Mouse (Mus musculus): Measurements from ENCODE around the gene Erc2. TPM values are rescaled to one million over a fixed set of nuclear protein-coding genes. Genes with fewer than 3 reads are reported as not detected.
A peak's percentile ranks its signal among the peaks of the same experiment; 100 is the strongest.

Erc2 gene
- total RNA-seq, 2 experiments from 2014 or later = 227 to 232 TPM

DNA sequence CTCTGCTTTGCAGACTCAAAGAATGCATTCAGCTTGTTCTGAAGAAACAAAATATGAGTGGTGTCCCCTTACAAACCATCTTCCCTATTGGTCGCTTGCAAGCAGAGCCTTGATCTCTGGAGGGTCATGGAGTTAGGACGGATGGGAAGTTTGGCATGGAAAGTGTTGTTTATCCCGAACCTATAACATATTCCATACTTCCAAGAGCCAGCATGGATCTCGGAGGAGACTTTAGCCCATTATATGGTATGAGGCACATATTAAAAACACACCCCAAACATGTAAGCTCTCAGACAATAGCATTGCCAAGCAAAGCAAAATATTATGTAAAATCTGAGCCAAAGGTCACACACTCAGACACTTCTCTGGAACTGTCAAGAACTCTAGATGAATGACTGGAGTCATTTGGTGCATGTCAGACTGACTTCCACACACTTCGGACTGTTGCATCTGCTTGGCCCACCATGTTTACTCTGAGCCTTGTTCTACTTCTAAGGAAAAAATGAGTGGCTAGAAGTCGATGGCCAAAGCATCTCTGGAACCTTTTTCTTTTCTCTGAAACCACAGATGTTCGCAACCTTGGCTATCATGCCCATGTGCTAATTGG, 809.6 kb downstream of the Erc2 start:
- intact Hi-C loops (cut with DNase I) = no loop called here
- DNase-seq (ENCODE audit: low spot score in 2 of 2) = no peak

GRCm38 (mm10) chr14:28434996-28435395, 812.8 kb downstream of the Erc2 start:
- DNase-seq (ENCODE audit: low spot score in 2 of 2) = no peak
- intact Hi-C loops (cut with DNase I) = no loop called here

DNA sequence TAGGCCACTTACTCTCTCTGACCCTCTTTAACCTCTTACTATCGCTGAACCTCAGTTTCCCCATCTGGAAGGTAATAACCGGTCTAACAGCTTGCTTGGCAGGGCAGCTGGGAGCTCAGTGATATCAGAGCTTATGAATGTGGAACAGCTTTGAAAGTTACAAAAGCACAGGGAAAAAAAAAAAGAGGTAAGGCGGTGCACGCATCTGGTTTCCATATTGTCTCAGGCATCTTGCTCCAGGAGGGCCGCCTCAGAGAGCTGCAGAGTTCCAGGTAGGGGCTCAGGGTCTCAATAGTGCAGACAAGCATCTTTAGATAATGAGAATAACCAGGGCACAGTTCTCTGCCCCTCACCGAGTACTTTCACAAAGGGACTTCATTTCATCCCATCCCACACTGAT, 816.9 kb downstream of the Erc2 start:
- DNase-seq (ENCODE audit: low spot score in 2 of 2) = no peak
- intact Hi-C loops (cut with DNase I) = no loop called here

GRCm38 (mm10) chr14:28441240-28441967, 819.2 kb downstream of the Erc2 start:
- intact Hi-C loops (cut with DNase I) = no loop called here
- DNase-seq (ENCODE audit: low spot score in 2 of 2) = no peak

DNA sequence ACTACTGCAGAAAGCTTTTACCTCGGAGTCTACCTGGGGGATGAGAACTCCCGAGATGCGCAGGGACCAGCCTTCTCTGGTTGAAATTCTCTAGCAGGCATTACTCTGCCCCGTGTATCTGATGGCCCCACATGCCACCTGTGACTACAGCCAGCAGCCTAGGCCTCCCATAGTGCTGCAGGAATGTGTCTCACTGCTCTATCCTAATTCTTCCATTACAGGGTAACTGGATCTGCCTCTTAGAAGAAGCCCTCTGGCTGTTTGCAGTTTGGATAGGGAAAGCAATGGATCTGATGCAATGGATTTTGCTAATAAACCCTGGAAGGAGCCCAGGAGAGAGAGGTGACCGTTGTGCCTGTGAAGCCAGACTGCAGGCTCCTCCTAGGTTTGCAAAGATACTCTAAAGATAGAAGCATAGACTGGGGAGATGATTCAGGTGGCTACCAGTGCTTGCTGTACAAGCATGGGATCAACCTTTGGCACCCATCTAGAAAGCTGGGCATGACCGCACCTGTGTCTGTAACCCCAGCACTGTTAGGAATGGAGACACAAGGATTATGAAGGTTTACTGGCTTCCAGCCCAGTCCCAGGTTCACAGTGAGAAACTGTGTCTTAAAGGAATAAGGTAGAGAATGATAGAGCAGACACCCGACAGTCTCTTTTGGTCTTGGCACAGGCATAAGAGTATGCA, 821.2 kb downstream of the Erc2 start:
- intact Hi-C loops (cut with DNase I) = no loop called here
- DNase-seq (ENCODE audit: low spot score in 2 of 2) = no peak

- intact Hi-C loops (cut with DNase I) = no loop called here
- no peak for DNase-seq (ENCODE audit: low spot score in 2 of 2)
Observed at GRCm38 (mm10) chr14:28445737-28446136, 823.5 kb downstream of the Erc2 start.

- DNase-seq (ENCODE audit: low spot score in 2 of 2) = no peak
- intact Hi-C loops (cut with DNase I) = no loop called here
Observed at GRCm38 (mm10) chr14:28451771-28452170, 829.5 kb downstream of the Erc2 start.

DNA sequence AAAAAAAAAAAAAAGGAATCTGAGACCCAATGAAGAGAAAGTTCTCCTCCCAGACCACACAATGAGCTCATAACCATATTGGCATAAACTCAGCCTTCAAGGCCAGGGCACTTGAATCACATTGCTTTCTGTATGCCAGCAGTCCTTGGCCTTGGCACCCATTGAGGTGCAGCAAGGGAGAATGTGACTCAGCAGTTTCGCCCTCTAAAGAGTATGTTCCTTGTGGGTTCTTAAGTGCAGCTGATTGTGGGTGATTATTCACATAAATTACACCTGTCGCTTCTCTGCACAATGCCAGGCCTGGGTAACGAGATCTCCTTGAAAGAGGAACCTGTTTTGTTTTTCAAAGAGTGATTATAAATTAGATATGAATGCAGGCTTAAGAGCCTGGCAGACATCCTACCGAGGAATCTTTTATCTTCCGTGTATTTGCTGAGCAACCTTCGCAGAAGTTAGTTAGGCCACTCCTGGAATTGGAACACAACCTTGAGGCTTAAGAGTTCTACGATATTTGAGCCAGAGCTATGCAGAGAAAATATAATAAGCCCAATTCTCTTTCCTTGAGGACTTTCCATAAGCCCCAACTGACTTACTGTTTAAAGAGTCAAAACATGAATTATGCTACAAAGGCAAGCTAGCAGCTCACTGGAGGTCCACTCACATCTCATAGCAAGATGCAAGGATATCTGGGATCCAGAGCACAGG, 834.3 kb downstream of the Erc2 start:
- intact Hi-C loops (cut with DNase I) = no loop called here

DNA sequence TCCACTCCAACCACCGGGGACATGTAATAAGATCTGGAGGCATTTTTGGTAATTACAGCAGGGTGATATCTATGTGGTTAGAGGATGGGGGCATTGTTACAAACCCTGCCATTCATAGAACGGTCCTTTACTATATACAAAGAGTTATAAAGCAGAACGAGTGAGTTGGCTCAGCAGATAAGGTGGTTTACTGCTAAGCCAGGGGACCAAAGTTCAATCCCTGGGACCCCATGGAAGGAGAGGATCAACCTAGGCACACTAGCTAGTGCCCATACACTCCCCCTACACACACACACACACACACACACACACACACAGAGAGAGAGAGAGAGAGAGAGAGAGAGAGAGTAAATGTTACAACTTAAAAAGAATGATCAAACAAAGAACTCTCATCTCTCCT, 835.2 kb downstream of the Erc2 start:
- no peak for DNase-seq (ENCODE audit: low spot score in 2 of 2)
- intact Hi-C loops (cut with DNase I) = no loop called here

More for the DNA sequence above, 834.3 kb downstream of the Erc2 start:
- DNase-seq (ENCODE audit: low spot score in 2 of 2) = no peak

DNA sequence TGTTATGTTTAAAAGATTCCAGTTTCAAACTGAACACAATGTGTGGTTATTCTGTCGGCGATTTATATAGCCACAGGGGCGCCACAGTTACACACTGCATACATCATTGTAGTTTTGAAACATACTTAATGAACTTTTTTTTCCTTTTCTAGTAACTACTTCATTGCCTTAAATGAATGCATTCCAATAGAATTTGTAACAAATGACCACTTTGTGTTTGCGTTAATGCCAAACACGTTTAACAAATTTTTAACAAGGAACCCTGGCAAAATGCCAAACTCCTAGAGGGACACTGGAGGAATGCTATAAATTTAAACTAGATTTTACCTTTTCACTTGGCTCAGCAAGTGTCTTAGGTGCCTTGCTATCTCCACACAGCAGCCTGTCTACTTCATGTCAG, 845.7 kb downstream of the Erc2 start:
- DNase-seq (ENCODE audit: low spot score in 2 of 2) = no peak
- intact Hi-C loops (cut with DNase I) = no loop called here

DNA sequence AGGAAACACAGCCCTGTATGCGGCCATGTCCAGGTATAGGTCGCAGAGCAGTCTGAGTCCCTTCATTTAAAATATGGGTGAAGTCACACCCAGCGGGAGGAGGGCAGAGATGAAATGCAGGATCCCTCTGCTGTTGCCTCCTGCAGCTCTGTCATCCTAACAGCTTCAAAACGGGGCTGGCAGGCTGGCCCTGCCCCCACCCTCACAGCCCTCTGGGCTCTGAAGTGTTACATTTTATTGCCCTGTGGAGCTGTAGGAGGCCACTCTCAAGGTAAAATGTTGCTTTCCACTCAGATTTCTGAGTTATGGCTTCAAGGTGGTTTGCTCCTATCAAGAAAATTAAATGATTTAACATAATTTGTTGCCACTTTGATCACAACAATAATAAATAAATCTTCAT, 847.5 kb downstream of the Erc2 start:
- intact Hi-C loops (cut with DNase I) = no loop called here
- DNase-seq (ENCODE audit: low spot score in 2 of 2) = no peak

GRCm38 (mm10) chr14:28470212-28470611, 848.0 kb downstream of the Erc2 start:
- intact Hi-C loops (cut with DNase I) = no loop called here
- no peak for DNase-seq (ENCODE audit: low spot score in 2 of 2)

DNA sequence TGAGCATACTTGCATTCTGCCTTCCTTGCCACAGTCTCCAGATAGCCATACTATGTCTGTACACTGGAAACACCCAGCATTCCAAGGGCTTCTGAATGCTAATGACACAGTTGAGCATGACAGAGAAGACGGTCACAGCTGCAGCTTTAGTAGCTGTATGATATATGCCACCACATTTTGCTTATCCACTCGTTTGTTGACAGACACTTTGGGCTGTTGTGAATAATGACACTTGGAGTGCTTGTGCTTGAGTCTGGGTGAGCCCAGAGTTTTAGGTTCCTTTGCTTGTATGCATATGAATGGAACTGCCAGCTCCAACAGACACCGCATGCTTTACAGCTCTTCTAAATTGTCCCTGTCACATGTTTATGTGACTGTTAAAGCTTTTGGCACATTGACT, 852.8 kb downstream of the Erc2 start:
- intact Hi-C loops (cut with DNase I) = no loop called here
- DNase-seq (ENCODE audit: low spot score in 2 of 2) = peak in 1 of 2 experiments; percentile 33

DNA sequence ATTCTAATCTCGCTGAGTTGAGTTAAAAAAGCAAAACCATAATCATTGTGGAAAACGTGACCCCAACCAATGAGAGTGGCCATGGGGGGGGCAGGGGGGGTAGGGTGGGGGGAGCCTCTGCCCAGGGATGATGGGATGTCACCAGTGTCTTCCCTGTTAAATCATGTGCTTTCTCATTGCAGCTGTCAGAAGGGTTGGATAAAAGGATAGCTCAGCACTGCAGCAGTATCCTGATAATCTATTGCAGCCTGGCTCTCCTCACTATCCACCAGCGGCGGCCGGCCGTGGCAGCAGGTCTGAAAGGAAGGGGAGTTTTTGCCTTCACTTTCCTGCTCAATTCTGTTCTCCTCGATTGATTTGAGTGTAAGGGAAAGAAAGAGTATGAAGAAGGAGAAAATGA, 853.2 kb downstream of the Erc2 start:
- intact Hi-C loops (cut with DNase I) = no loop called here
- DNase-seq (ENCODE audit: low spot score in 2 of 2) = no peak

GRCm38 (mm10) chr14:28476746-28477145, 854.5 kb downstream of the Erc2 start:
- DNase-seq (ENCODE audit: low spot score in 2 of 2) = no peak
- intact Hi-C loops (cut with DNase I) = no loop called here

GRCm38 (mm10) chr14:28480866-28481265, 858.6 kb downstream of the Erc2 start:
- intact Hi-C loops (cut with DNase I) = no loop called here
- DNase-seq (ENCODE audit: low spot score in 2 of 2) = no peak

DNA sequence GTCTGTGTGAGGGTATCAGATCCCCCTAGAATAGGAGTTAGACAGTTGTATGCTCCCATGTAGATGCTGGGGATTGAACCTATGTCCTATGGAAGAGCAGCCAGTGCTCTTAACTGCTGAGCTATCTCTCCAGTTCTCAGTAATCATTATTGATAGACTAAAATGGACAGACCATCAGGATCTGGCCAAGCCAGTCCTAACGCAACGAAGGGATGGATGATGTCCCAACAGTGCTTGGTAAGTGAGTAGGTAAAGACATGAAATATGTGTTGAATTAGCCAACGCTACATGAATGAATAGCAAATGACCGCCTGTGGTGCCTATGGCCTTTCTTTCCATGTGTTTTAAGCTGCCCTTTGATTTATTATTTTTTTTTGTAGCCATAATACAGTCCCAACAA, 871.6 kb downstream of the Erc2 start:
- DNase-seq (ENCODE audit: low spot score in 2 of 2) = no peak
- intact Hi-C loops (cut with DNase I) = no loop called here

GRCm38 (mm10) chr14:28494273-28494672, 872.0 kb downstream of the Erc2 start:
- DNase-seq (ENCODE audit: low spot score in 2 of 2) = no peak
- intact Hi-C loops (cut with DNase I) = no loop called here

DNA sequence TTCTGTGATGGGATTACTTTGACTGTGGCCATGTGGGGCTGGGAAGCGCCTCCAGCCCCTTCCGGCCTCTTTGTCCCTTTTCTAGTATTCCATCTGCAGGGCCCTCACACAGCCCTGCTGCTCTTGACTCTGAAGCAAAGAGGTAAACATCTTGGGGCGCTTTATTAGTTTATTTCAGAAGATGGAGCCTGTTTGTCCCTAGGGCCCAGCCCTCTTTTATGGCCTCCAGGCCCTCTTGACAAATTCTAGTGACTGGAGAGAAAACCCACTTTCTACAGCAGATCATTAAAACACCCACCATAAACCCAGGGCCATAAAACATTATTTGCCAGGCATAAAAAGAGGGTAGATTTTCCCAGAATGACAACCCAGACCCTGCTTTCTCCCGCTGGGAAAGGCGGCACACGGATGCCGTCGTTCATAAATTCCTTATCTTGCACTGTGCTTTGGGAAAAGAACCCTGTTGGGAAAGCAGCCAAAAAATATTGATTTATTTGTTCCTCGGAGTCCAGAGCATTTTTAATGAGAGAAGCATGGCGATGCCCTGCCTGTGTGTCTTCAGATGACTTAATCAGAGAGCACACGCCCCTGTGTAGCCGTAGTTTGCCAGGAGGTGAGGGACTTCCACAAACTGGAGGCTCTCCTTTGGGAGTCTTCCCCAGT, 879.1 kb downstream of the Erc2 start:
- intact Hi-C loops (cut with DNase I) = loop anchor here (10.0 kb wide), 2 partner anchors 177 to 237 kb away; no protein-coding TSS in a partner anchor

DNA sequence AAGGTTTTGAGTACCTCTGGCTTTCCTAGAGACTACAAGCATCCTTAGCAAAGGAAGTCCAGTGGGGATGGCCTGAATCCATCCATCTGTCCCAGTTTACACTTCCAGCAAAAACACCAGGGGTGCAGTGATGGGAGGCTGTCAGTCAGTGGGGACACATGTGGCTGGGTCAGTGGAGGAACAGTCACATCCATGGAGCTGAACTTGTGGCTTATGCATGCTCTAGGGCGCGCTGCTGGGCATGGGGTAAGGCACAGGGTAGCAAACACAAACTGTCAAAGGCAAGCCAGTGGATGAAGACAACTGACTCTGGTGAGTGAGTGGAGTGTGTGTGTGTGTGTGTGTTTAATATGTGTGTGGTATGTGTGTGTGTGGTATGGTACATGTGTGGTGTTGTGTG, 881.0 kb downstream of the Erc2 start:
- no peak for DNase-seq (ENCODE audit: low spot score in 2 of 2)
- intact Hi-C loops (cut with DNase I) = loop anchor here (10.0 kb wide), 2 partner anchors 178 to 238 kb away; no protein-coding TSS in a partner anchor

More for the DNA sequence above, 879.1 kb downstream of the Erc2 start:
- DNase-seq (ENCODE audit: low spot score in 2 of 2) = no peak

Measured in left cerebral cortex, postnatal 25 days (tissue).